Mouse (Mus musculus): Measurements from ENCODE around the gene Trmt13. TPM values are rescaled to one million over a fixed set of nuclear protein-coding genes. Genes with fewer than 3 reads are reported as not detected.
"Not testable (repeated sequence)": the region's sequence is repeated elsewhere in the genome, so short reads cannot be mapped to it uniquely, and the experiment has no call there.

Trmt13 gene
- total RNA-seq, 1 experiment from 2014 or later = 55.2 TPM

DNA sequence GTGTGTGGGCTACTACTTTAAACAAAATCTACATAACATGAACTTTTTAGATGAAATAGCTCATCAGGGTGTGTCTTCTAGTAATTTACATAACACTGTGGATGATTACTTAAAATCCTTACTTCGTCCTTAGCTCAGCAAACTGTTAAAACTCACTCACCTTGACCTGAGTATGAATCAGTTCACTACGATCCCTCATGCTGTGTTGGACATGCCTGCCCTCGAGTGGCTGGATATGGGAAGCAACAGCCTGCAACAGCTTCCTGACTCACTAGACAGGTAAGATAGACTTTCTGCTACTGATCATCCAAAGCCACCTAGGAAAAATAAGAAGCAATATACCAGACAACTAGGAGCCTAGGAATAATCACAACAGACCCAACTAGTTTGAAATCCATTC, 37.1 kb downstream of the Trmt13 start:
- ATAC-seq (ENCODE audit: extremely low read depth, insufficient number of reproducible peaks, low FRiP score, poor library complexity, severe bottlenecking) = no peak

DNA sequence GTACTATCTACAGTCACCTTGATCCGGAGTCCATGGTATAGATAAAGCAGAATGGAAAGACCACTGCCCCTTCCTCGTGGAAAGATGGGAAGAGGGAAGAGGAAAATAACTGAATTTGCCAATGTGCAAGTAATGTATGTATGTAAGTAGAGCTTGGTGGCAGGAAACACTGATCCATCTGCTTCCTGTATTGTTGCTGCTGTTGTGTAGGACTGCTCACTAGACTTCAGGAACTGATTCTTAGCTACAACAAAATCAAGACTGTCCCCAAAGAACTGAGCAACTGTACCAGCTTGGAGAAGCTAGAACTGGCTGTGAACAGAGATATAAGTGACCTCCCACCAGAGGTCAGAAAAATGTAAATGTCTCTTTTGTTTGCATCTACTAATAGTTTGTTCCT, 43.8 kb downstream of the Trmt13 start:
- no peak for ATAC-seq (ENCODE audit: extremely low read depth, insufficient number of reproducible peaks, low FRiP score, poor library complexity, severe bottlenecking)

DNA sequence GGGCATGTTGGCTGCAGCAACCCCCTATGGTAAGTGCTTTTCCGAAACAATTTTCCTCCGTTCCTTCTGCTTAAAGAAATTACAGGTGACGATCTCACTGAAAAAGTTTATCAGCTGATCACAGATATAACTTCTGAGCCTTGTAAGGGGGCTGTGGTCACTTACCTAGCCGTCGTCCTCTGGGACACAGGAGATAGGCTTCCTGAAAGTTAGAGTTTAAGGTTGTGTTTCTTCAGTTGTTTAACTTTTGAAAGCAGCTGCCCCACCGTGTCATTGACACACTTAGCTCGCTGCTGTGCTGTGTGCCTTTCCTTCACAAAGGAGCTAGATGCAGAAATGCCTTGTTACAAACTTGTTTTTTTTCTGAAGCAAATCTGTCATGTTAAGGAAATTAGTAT, 51.3 kb downstream of the Trmt13 start:
- ATAC-seq (ENCODE audit: extremely low read depth, insufficient number of reproducible peaks, low FRiP score, poor library complexity, severe bottlenecking) = no peak

DNA sequence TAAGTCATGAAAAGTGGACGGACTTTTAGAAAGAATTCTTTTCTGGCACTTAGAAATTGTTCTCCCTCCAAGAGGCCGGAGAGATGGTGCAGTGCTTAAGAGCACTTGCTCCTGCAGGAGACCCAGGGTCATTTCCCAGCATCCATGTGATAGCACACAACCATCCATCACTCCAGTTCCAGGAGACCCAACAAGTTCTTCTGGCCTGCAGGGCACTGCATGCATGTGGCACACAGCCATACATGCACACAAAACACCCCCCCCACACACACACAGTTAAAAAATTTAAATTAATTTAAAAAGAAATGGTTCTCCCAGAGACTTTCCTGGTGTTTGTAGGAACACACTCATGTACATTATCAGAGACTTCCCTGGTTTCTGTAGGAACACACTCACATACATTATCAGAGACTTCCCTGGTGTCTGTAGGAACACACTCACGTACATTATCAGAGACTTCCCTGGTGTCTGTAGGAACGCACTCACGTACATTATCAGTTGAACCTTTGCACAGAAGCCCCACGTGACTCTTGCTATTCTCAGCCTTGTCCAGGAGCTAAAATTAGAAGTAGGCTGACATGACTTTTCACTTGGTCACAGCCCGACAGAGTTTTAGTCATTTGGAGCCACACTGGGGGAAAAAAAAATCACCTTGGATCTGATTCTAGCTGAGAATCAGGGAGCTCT, 51.8 kb downstream of the Trmt13 start, which contains the start of gene Lrrc39:
Gene Lrrc39 (plus strand): TSS at position 566 of the 687 bp plus-strand sequence.
- no peak for ATAC-seq (ENCODE audit: extremely low read depth, insufficient number of reproducible peaks, low FRiP score, poor library complexity, severe bottlenecking)

DNA sequence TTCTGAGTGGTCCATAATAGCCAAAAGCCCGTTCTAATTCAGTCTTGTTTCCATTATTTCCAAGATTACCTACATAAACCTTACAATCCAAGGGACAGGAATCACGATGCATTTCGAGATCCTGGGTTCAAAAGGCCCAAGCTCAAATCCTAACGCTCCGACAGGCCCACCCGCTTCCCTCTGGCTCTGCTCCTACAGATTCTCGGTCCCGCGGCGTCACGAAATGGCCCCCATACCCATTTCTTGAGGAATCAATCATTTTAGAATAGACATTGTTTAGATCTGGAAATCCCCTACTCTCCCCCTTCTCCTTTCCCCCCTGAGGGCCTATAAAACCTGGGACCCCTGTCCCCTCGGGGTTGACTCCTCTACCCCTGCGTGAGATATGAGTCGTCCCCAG, 53.1 kb downstream of the Trmt13 start:
- not testable (repeated sequence) for ATAC-seq (ENCODE audit: extremely low read depth, insufficient number of reproducible peaks, low FRiP score, poor library complexity, severe bottlenecking)

DNA sequence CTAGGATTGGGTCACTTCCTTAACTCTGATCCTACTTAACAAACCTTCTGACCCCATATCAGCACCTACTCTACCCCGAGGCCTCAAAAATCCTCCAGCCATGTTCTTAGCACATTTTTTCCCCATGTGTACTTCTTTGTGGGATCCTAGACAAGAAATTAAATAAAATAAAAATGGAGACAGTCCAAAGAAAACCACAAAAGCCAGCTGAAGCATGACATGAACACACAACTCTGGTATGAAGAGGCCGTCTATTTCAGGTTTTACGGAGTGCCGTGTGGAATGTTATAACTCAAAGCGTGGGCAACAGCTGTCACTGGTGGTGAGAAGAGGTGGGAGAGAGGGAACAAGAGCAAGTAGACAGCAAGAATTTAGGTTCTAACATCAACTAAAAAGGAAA, 63.0 kb downstream of the Trmt13 start:
- ATAC-seq (ENCODE audit: extremely low read depth, insufficient number of reproducible peaks, low FRiP score, poor library complexity, severe bottlenecking) = no peak

DNA sequence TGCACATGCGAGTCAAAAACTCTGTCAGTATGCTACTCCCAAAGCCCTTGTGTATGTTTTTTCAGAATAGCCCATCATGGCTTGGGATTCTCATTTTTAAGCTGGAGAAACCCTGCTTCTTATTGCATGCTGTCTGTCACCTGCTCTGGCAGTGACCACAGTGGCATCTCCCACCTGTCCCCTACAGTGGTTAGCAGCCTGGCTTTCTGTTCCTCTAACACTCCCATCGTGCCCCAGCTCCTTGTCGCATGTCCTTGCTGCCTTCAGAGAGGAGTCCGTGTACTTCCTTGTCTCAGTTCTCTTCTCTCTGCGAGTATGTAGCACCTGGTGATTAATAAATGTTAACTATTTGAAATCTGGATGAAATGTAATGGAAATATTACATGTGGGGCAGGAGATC, 67.0 kb downstream of the Trmt13 start:
- no peak for ATAC-seq (ENCODE audit: extremely low read depth, insufficient number of reproducible peaks, low FRiP score, poor library complexity, severe bottlenecking)

DNA sequence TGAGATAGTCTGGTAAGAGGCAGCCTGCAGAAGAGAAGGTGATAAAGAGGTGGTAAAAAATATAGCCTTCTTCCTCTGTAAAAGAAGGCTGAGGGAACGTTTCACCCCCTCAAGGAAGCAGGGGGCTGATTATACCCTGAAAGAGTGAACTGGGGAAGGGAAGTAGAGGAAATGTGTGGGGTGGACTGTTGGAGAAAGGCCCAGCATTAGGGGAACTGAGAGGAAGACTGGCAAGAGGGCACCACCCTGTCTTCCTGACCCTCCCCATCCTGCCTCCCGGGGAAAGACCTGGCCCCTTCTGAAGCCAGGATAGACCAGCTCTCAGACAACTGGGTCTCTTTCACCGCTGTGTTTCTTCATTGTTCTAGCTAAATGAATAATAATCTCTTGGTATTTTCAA, 71.9 kb downstream of the Trmt13 start:
- ATAC-seq (ENCODE audit: extremely low read depth, insufficient number of reproducible peaks, low FRiP score, poor library complexity, severe bottlenecking) = no peak

DNA sequence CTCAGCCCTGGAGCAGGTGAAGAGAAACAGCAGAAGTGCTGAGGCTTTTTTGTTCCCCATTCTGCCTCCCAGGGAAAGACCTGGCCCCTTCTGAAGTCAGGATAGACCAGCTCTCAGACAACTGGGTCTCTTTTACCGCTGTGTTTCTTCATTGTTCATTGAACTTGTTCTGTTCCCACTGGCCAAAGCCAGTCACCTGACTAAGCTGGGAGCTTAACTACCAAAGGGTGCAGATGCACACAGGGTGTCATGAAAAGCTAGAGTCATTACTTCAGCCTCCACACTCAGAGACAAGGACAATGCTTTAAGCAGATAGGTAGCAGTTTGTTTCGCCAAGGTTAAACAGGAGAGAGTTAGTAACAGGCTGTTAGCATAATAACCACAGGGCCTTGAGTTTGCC, 72.3 kb downstream of the Trmt13 start:
- no peak for ATAC-seq (ENCODE audit: extremely low read depth, insufficient number of reproducible peaks, low FRiP score, poor library complexity, severe bottlenecking)

DNA sequence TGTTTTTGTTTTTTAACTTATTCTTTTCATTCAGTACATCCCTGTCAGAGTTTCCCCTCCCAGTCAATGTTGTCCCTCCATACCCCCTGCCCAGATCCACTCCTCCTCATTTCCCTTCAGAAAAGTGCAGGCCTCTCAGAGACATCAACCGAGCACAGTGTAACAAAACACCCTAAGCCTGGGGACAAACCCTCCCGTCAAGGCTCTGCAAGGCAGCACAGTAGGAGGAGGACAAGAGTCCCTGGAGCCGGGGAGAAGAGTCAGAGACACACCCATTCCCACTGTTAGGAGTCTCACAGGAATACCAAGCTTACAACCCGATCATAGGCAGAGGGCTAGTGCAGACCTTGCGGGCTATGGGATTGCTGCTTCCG, 77.2 kb downstream of the Trmt13 start:
- ATAC-seq (ENCODE audit: extremely low read depth, insufficient number of reproducible peaks, low FRiP score, poor library complexity, severe bottlenecking) = no peak

DNA sequence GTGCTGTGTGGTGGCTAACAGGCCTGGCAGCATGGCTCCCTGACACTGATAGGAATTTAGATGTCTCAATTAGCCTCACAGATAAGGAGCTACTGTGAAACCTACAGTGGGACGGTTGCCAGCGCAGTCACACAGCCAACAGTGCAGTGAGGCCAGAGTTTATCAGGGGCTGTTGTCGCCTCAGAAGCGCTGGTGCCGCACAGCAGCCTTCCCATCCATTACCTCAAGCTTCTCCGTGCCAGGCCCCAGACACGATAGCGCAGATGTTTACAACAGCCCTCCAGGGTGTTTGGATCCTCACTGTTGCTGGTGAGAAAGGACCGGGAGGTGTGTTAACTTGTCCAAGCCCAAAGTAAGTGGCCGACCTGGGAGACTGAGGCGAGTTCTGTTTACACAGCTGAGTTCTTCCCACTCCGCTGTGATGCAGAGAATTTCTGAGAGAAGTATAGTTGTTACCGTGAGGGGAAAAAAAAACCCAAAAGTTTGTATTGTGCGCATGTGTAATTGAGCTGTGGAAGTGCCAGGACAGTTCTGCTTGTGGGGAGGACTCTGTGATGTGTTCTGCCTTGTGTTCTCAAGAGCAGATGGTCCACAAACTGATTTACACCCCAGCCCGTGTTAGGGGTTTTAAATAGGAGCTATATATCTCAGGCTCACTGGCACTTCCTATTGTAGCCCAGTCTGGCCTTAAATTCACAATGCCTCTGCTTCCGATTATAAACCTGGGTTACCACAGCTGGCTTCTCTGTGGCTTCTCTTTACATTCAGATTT, 77.8 kb downstream of the Trmt13 start:
- ATAC-seq (ENCODE audit: extremely low read depth, insufficient number of reproducible peaks, low FRiP score, poor library complexity, severe bottlenecking) = no peak

Other genes starting within 250 kb of the Trmt13 start
- 30.1 and 33.1 TPM in 2 replicates for gene Cdc14a, start 190.6 kb downstream of the Trmt13 start, total RNA-seq (2017)
- gene Rtca, start 106.4 kb downstream of the Trmt13 start, total RNA-seq (2017) = 18.9 and 25.5 TPM in 2 replicates
- 8.6 and 8.8 TPM in 2 replicates for gene Dbt, start 101.5 kb downstream of the Trmt13 start, total RNA-seq (2017)
- 0.61 and 1.2 TPM in 2 replicates for gene Lrrc39, start 51.6 kb downstream of the Trmt13 start, total RNA-seq (2017)
- 19.8 and 23.4 TPM in 2 replicates for gene Sass6, start 19.6 kb downstream of the Trmt13 start, total RNA-seq (2017)
- gene Mfsd14a, start 48.1 kb upstream of the Trmt13 start, total RNA-seq (2017) = 83.7 and 85.7 TPM in 2 replicates
- not detected in 2 replicates for gene Gm43191, start 66.7 kb upstream of the Trmt13 start, total RNA-seq (2017)
- gene Slc35a3, start 98.2 kb upstream of the Trmt13 start, total RNA-seq (2017) = 34.6 and 40.2 TPM in 2 replicates
- 13.9 and 17.3 TPM in 2 replicates for gene Agl, start 193.6 kb upstream of the Trmt13 start, total RNA-seq (2017)
- gene Frrs1, start 244.9 kb upstream of the Trmt13 start, total RNA-seq (2017) = 8.6 and 10.8 TPM in 2 replicates